Mouse (Mus musculus): ENCODE results near the gene Fam111a. TPM values are rescaled to one million over a fixed set of nuclear protein-coding genes. Genes with fewer than 3 reads are reported as not detected.
"Not testable (repeated sequence)": the region's sequence is repeated elsewhere in the genome, so short reads cannot be mapped to it uniquely, and the experiment has no call there.

The Fam111a gene
- 42.1 and 61.9 TPM in 2 replicates for polyA plus RNA-seq (2011; ENCODE audit: insufficient read depth, insufficient read length, low replicate concordance, missing spikeins)

DNA sequence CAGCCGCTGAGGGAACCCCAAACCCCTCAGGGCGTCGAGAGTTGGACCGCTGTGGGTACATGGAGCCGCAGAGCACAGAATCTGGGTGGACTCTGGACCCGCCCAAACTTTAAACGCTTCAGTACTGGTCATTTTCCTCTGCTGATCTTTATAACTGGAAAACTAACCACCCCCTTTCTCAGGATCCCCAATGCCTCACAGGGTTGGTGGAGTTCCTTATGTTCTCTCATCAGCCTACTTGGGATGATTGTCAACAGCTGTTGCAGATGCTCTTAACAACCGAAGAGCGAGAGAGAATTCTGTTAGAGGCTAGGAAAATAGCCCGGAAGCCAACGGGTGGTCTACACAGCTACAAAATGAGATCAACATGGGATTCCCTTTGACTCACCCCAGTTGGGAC is at the start of gene Fam111a:
TSS of gene Fam111a (plus strand) at position 301 of the 400 bp plus-strand sequence.
- WGBS, result 92% methylated on average over 11 of the region's 11 CpGs
- not testable (repeated sequence) for H3K4me3 ChIP-seq (replicated peaks; ENCODE audit: control insufficient read depth, low read depth, low read length); H3K27ac ChIP-seq (ENCODE audit: control insufficient read depth, insufficient read depth, low read depth, low read length, poor library complexity); H3K4me1 ChIP-seq (ENCODE audit: control insufficient read depth, insufficient read depth, low read length)

DNA sequence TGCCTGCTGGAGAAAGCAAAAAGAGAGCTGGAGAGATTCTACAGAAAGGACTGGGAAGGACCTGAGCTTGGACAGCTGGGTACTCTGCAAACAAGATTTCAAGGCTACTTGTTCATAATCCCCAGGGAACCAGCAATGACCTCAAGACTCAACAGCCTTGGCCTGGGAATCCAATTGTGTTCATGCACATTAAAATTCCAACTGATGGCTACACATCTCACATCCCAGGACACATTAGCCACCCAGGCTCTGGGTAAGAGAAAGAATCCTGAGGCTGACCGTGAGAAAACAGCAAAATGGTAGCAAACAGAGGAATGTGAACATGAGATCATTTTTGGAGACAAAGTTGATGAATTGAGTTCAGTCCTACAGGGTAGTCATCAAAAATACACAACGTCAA is 49.3 kb upstream of the Fam111a start:
- no peak for TF ChIP-seq CTCF (IDR thresholded peaks at IDR 0.05; ENCODE audit: control insufficient read depth, insufficient read depth, low read length)
- no peak for TF ChIP-seq POLR2A (IDR thresholded peaks at IDR 0.05; ENCODE audit: borderline replicate concordance, control insufficient read depth, low read depth, low read length)
- WGBS, result 80% methylated on average over 2 of the region's 2 CpGs
- H3K27ac ChIP-seq (ENCODE audit: control insufficient read depth, insufficient read depth, low read depth, low read length, poor library complexity), result no peak overlapping the region
- no peak overlapping the region for H3K4me3 ChIP-seq (replicated peaks; ENCODE audit: control insufficient read depth, low read depth, low read length)
- no peaks in the 10 kb centered on the region for H3K4me1 ChIP-seq (ENCODE audit: control insufficient read depth, insufficient read depth, low read length)

- no peak for TF ChIP-seq CTCF (IDR thresholded peaks at IDR 0.05; ENCODE audit: control insufficient read depth, insufficient read depth, low read length)
- no peak for TF ChIP-seq POLR2A (IDR thresholded peaks at IDR 0.05; ENCODE audit: borderline replicate concordance, control insufficient read depth, low read depth, low read length)
- WGBS, result 85% methylated on average over 2 of the region's 2 CpGs
- Histone ChIP-seq H3K4me3 (replicated peaks; ENCODE audit: control insufficient read depth, low read depth, low read length) (no peak overlapping the region), H3K4me1 (ENCODE audit: control insufficient read depth, insufficient read depth, low read length) (no peaks in the 10 kb centered on the region), H3K27ac (ENCODE audit: control insufficient read depth, insufficient read depth, low read depth, low read length, poor library complexity) (no peak overlapping the region)
Observed at GRCm38 (mm10) chr19:12497909-12498308, 47.6 kb upstream of the Fam111a start.

DNA sequence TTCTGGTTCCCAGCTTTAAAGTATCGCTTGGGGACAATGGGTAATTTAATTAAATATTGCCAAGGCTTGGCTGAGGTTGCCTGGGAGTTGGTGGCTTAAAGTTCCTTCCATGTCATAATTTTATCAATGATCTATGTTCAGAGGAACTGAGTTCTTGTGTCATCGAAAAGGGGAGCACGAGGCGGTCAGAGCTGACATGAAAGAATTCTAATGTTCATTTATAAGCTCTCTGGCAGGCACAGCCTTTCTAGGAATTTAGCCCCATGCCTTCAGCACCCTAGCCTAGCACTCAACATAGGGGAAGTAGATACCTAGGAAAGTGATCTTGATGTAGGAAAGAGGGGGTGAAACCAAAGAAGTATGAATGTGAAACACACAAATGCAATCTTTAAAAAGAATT is 47.2 kb upstream of the Fam111a start:
- Histone ChIP-seq H3K27ac (ENCODE audit: control insufficient read depth, insufficient read depth, low read depth, low read length, poor library complexity) (no peak overlapping the region), H3K4me1 (ENCODE audit: control insufficient read depth, insufficient read depth, low read length) (no peaks in the 10 kb centered on the region), H3K4me3 (replicated peaks; ENCODE audit: control insufficient read depth, low read depth, low read length) (no peak overlapping the region)
- WGBS, result 70% methylated on average over 4 of the region's 4 CpGs
- TF ChIP-seq CTCF (IDR thresholded peaks at IDR 0.05; ENCODE audit: control insufficient read depth, insufficient read depth, low read length) (no peak), POLR2A (IDR thresholded peaks at IDR 0.05; ENCODE audit: borderline replicate concordance, control insufficient read depth, low read depth, low read length) (no peak)

DNA sequence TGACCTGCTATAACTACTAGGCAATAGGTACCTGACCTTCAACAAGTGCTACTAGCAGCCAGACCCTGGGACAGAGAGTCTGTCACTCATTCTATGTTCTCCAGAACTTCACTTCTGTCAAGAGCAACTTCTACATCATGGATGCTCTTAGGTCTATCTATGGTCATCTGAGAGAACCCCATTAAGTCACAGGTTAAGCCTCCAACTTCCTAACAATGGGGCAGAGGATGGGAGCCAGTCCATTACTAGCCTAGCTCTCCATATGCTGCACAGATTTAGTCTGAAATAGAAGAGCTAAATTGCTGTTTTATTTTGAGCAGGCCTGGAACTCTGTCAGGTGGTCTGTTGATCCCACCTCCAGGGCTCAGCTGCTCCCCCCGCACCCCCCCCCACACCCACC is 46.6 kb upstream of the Fam111a start:
- no peak for TF ChIP-seq CTCF (IDR thresholded peaks at IDR 0.05; ENCODE audit: control insufficient read depth, insufficient read depth, low read length)
- no peak overlapping the region for H3K27ac ChIP-seq (ENCODE audit: control insufficient read depth, insufficient read depth, low read depth, low read length, poor library complexity)
- 71% methylated on average over 1 of the region's 1 CpGs for WGBS
- no peaks in the 10 kb centered on the region for H3K4me1 ChIP-seq (ENCODE audit: control insufficient read depth, insufficient read depth, low read length)
- H3K4me3 ChIP-seq (replicated peaks; ENCODE audit: control insufficient read depth, low read depth, low read length), result no peak overlapping the region

- H3K27ac ChIP-seq (ENCODE audit: control insufficient read depth, insufficient read depth, low read depth, low read length, poor library complexity), result no peak overlapping the region
- H3K4me3 ChIP-seq (replicated peaks; ENCODE audit: control insufficient read depth, low read depth, low read length), result no peak overlapping the region
- H3K4me1 ChIP-seq (ENCODE audit: control insufficient read depth, insufficient read depth, low read length), result no peaks in the 10 kb centered on the region
- TF ChIP-seq POLR2A (IDR thresholded peaks at IDR 0.05; ENCODE audit: borderline replicate concordance, control insufficient read depth, low read depth, low read length) (no peak), CTCF (IDR thresholded peaks at IDR 0.05; ENCODE audit: control insufficient read depth, insufficient read depth, low read length) (no peak)
- 48% methylated on average over 2 of the region's 2 CpGs for WGBS
Observed at GRCm38 (mm10) chr19:12499485-12499884, 46.1 kb upstream of the Fam111a start.

- 63% methylated on average over 3 of the region's 3 CpGs for WGBS
- H3K4me3 ChIP-seq (replicated peaks; ENCODE audit: control insufficient read depth, low read depth, low read length), result peak overlapping the region; percentile 15
Observed at GRCm38 (mm10) chr19:12500124-12500523, 45.4 kb upstream of the Fam111a start.

GRCm38 (mm10) chr19:12500881-12501311 is 44.6 kb upstream of the Fam111a start:
- Histone ChIP-seq H3K4me3 (replicated peaks; ENCODE audit: control insufficient read depth, low read depth, low read length) (peak overlapping the region; percentile 91), H3K27ac (ENCODE audit: control insufficient read depth, insufficient read depth, low read depth, low read length, poor library complexity) (peak overlapping the region; percentile 83), H3K4me1 (ENCODE audit: control insufficient read depth, insufficient read depth, low read length) (no peaks in the 10 kb centered on the region)
- WGBS, result 1% methylated on average over 38 of the region's 38 CpGs
- TF ChIP-seq POLR2A (IDR thresholded peaks at IDR 0.05; ENCODE audit: borderline replicate concordance, control insufficient read depth, low read depth, low read length) (no peak), CTCF (IDR thresholded peaks at IDR 0.05; ENCODE audit: control insufficient read depth, insufficient read depth, low read length) (no peak)

More at GRCm38 (mm10) chr19:12500124-12500523, 45.4 kb upstream of the Fam111a start:
- Histone ChIP-seq H3K27ac (ENCODE audit: control insufficient read depth, insufficient read depth, low read depth, low read length, poor library complexity) (no peak overlapping the region), H3K4me1 (ENCODE audit: control insufficient read depth, insufficient read depth, low read length) (no peaks in the 10 kb centered on the region)
- TF ChIP-seq CTCF (IDR thresholded peaks at IDR 0.05; ENCODE audit: control insufficient read depth, insufficient read depth, low read length) (no peak), POLR2A (IDR thresholded peaks at IDR 0.05; ENCODE audit: borderline replicate concordance, control insufficient read depth, low read depth, low read length) (no peak)
